Mouse (Mus musculus): ENCODE data around the gene Nt5c1b. TPM values are rescaled to one million over a fixed set of nuclear protein-coding genes. Genes with fewer than 3 reads are reported as not detected.

Nt5c1b gene
- not detected in 2 replicates for total RNA-seq (2023)

GRCm38 (mm10) chr12:10369673-10370072 is at the start of gene Nt5c1b:
Nt5c1b (plus strand) TSS chr12:10369973.

GRCm38 (mm10) chr12:10390671-10391441 is 21.1 kb downstream of the Nt5c1b start, which contains the start of gene Rdh14:
Rdh14 (plus strand) TSS chr12:10390772.

Other genes starting within 250 kb of the Nt5c1b start
- gene Rdh14, start 20.8 kb downstream of the Nt5c1b start, total RNA-seq (2023), result 2.5 and 3.3 TPM in 2 replicates

All from neutrophil, adult 65 days (primary cell).